Mouse (Mus musculus): ENCODE data around the gene Acsm1. TPM values are rescaled to one million over a fixed set of nuclear protein-coding genes. Genes with fewer than 3 reads are reported as not detected.
A peak's percentile ranks its signal among the peaks of the same experiment; 100 is the strongest.

Gene Acsm1
- total RNA-seq, 2 experiments from 2014 or later: not detected

DNA sequence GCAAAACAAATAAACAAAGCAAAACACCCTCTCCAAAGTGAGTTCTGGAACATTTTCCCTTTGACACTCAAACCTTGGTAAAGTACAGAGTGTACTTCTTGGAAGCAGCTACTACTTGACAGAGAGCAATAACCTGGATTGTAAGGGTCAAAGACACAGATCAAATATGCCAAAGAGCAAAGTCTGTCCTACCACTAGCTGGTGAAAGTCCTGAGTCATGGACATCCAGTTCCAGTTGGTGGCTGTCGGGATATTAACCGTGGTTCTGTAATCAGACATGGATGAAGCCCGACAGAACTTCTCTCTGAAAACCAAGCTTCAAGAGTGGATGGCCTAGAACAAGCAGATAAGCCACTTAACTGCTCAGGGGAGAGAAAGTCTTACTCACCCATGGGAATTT lies 61.1 kb downstream of the Acsm1 start:
- DNase-seq (ENCODE audit: low spot score in 2 of 2): no peak
- intact Hi-C loops (cut with DNase I): no loop called here

DNA sequence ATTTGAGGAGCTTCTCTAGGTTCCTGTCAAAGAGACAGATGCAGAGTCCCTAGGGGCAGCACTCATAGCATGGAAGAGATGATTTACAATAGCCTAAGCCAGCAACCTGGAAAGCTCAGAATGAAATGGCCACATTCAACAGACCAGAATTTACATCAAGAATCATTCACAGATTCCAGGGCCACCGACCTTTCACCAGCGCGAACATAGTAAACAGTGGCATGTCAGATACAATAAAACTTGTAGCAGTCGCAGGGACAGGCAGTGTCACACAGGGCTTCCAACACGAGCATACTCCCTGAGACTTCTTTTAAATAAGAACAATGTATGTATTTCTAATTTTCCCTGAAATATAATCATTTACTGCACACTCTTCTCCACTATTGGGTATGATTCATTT lies 63.6 kb downstream of the Acsm1 start:
- intact Hi-C loops (cut with DNase I): loop anchor here (5.0 to 10.0 kb wide), 3 partner anchors 153 to 657 kb away; partner anchors contain the start of genes Abca14, Abca15, Acsm5 and Crym
- no peak for DNase-seq (ENCODE audit: low spot score in 2 of 2)

DNA sequence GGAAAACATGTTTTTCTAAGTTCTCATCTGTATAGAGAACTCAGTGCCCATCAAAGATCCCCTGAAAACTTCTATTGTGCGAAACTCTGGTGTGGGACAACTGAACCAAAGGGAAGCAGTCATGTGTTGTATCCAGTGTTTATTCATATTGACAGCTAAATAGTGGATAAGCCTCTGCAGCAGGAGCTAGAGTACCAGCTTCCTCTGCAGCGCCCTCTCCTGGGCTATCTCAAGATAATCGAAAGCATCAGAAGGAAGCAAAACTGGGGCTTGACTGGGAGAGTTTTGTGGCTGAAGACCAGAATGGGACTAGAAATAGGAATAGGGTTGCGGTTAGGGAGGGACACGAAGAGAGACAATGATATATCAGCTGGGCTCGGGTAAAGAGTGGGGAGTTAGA lies 64.1 kb downstream of the Acsm1 start:
- intact Hi-C loops (cut with DNase I): loop anchor here (5.0 to 10.0 kb wide), 3 partner anchors 154 to 656 kb away; partner anchors contain the start of genes Abca14, Abca15, Acsm5 and Crym
- peak; percentile 4 to 6 for DNase-seq (ENCODE audit: low spot score in 2 of 2)

DNA sequence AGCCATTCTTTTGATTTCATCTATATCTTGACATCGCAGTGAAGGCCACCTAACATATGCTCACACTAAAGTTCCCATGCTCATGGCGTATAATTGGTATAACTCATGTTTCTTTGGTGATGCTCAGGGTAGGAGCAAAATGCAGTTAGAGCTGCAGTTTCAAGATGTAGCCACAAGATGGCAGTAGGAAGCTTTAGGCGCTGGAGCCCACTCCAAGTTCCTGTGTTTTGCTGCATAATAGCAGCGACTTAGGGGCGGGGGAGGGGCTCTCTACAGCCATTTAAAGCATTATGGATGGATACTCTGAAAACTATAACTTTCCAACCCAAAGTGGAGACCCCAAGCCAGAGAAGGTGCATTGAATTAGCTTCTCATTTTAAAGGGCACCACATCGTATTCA lies 66.6 kb downstream of the Acsm1 start:
- peak; percentile 42 to 61 for DNase-seq (ENCODE audit: low spot score in 2 of 2)

DNA sequence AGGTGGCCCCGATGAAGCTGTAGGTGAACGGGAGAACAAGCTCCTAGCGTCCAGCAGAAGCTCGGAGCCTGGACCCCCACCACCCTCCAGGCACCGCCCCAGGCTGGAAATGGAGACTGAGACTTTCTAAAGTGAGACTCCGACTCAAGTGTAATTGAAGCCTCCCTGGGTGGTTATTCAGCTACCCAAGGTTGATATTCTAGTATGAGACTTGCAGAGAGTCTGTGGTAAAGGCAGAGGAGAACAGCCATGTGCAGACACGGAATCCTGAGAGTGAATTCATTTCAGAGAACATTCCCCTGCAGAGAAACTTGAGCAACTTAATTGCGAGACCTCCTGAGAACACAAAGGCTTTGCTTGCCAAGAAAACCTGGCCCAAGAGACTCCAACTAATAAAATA lies 73.3 kb downstream of the Acsm1 start:
- DNase-seq (ENCODE audit: low spot score in 2 of 2): no peak
- intact Hi-C loops (cut with DNase I): no loop called here

More for the DNA sequence above, 66.6 kb downstream of the Acsm1 start:
- intact Hi-C loops (cut with DNase I): loop anchor here (5.0 to 10.0 kb wide), 3 partner anchors 156 to 654 kb away; partner anchors contain the start of genes Abca14, Abca15, Acsm5 and Crym

DNA sequence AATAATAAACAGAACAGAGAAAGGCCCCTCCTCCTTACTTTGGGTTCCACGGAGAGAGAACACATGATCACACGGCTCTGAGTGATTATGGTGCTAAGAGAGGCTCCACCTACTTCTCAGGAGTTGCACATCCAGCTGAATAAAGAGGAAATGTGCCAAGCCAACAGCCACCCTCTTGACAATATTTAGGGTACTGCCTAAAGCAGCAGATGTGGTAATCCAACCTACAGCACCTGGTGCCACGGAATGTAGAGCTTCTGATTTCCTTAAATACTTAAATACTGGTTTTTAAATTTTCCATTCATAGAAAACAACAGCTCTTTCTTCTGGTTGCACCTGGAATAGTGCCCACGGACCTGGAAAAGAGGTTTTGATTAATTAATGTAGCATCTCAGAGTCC lies 75.9 kb downstream of the Acsm1 start:
- DNase-seq (ENCODE audit: low spot score in 2 of 2): no peak
- intact Hi-C loops (cut with DNase I): no loop called here

DNA sequence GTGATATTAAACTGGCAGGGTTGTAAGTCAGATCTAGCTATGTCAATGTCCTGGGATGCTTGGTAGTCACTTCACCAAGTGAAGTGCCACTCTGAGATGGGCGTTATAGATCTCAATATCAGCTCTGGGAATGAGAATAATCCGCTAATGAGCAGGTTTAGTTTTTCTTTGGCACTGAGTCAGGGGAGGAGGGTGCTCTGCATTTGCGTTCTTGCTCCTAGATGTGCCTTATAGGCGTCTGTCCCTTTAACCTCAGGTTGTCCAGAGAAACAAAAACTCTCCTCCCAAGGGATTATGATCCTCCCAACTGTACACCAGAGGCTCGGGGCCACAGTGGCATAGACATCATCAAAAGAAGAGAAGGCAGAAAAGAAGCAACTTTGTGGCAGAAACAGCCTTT lies 82.9 kb downstream of the Acsm1 start, which contains the start of gene Acsm4:
Gene Acsm4 (plus strand): TSS at position 301 of the 400 bp plus-strand sequence.
- DNase-seq (ENCODE audit: low spot score in 2 of 2): no peak
- intact Hi-C loops (cut with DNase I): no loop called here

DNA sequence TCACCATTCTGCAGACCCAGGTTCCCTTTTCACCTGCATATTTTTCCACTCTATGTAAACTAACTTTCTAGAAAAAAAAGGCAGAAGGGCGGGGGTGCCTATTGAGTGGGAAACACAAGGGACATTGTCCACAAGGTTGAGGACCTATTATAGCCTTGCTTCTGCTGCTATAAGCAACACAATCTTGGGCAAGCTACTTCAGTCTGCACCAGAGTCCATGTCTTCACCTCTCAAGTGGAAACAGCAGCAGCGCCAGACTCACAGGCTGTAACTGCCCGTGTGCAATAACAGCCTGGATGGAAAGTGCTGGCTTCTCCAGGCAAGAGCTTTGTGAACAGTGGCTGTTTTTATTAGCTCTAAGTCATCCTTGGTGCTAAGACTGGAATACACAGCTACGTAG lies 85.5 kb downstream of the Acsm1 start:
- no peak for DNase-seq (ENCODE audit: low spot score in 2 of 2)
- intact Hi-C loops (cut with DNase I): no loop called here

DNA sequence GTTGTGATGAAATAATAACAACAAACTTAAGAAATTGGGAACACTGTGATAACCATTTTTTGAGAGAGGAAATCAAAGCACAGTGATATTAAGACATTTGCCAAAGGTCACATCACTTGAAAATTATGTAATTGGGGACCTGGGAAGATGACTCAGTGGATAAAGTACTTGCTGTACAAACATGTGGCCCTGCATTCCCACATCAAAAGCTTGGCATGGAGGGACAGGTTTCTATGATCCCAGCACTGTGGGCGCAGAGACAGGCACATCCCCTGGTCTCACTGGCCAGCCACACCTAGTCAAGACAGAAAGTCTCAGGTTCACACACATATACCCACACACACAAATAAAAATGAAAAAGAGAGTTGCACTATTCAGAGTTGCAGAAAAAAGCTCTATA lies 88.1 kb downstream of the Acsm1 start:
- intact Hi-C loops (cut with DNase I): no loop called here
- no peak for DNase-seq (ENCODE audit: low spot score in 2 of 2)

Other genes starting within 250 kb of the Acsm1 start
- gene Gp2, start 147.7 kb upstream of the Acsm1 start, total RNA-seq (2021): not detected
- not detected for gene Umod, start 127.7 kb upstream of the Acsm1 start, total RNA-seq (2021)
- 1 to 10 TPM in 1 of 2 experiments, under 1 TPM in 1; 0.41 to 1.0 TPM for gene Acsm5, start 87.6 kb upstream of the Acsm1 start, total RNA-seq (2021)
- gene Pdilt, start 83.5 kb upstream of the Acsm1 start, total RNA-seq (2021): not detected
- not detected for gene Acsm2, start 52.7 kb upstream of the Acsm1 start, total RNA-seq (2021)
- gene Acsm4, start 83.0 kb downstream of the Acsm1 start, total RNA-seq (2021): not detected
- gene Thumpd1, start 113.8 kb downstream of the Acsm1 start, total RNA-seq (2021): 10 to 100 TPM; 41.4 to 44.5 TPM
- gene Acsm3, start 153.9 kb downstream of the Acsm1 start, total RNA-seq (2021): not detected
- gene Rexo5, start 187.0 kb downstream of the Acsm1 start, total RNA-seq (2021): 1 to 10 TPM in 1 of 2 experiments, under 1 TPM in 1; 0.55 to 2.2 TPM
- 1 to 10 TPM; 7.7 to 8.4 TPM for gene Eri2, start 187.0 kb downstream of the Acsm1 start, total RNA-seq (2021)